In genomic region chr10:94919960-94920359, GRCm38 (mm10) we compare ENCODE assay signal across 9 mouse cellular contexts. TPM values are rescaled to one million over a fixed set of nuclear protein-coding genes. Genes with fewer than 3 reads are reported as not detected.
A peak's percentile ranks its signal among the peaks of the same experiment; 100 is the strongest.
DNase-seq lines count a peak whose midpoint lies in the region; ATAC-seq and TF ChIP-seq lines count a peak whose summit lies in the region.
"Had no signal": no experiment of that assay in that cellular context is flagged by ENCODE, and none has a peak within 500 bp of the region (broad histone marks: within the 10 kb centered on the region; RNA-seq: fewer than 3 reads in every experiment).

No protein-coding gene starts in this region.

- H3K4me3 ChIP-seq in gastrocnemius, adult 2 months, result peak overlapping the region; percentile 61
- H3K4me3 ChIP-seq in layer of hippocampus, adult 2 months, result peak overlapping the region; percentile 50; the same call in 1 of the 2 replicates
- H3K4me3 ChIP-seq in bone marrow macrophage, adult 2 months (ENCODE audit: insufficient read depth, low read length), result peak overlapping the region; percentile 35
- peak overlapping the region; percentile 51 to 58 for H3K4me3 ChIP-seq in liver, embryonic 14.5 days (ENCODE audit: insufficient read depth in 1 of 2, low read depth in 2 of 2, low read length in 2 of 2)
- H3K4me3 ChIP-seq in forebrain, embryonic 16.5 days (replicated peaks; ENCODE audit: low read length), result no peak overlapping the region

- no peaks in the 10 kb centered on the region for H3K36me3 ChIP-seq in liver, embryonic 14.5 days (replicated peaks; ENCODE audit: control insufficient read depth, insufficient read depth, low read depth)
- no peaks in the 10 kb centered on the region for H3K36me3 ChIP-seq in forebrain, embryonic 16.5 days (ENCODE audit: control insufficient read depth, insufficient read depth)

- TF ChIP-seq POLR2A in bone marrow macrophage, adult 2 months (IDR thresholded peaks at IDR 0.05; ENCODE audit: borderline replicate concordance, low read depth, low read length), result no peak

- WGBS in liver, embryonic 14.5 days (ENCODE audit: insufficient replicate concordance), result 48% methylated on average over 2 of the region's 2 CpGs
- WGBS in forebrain, embryonic 16.5 days, result 63% methylated on average over 2 of the region's 2 CpGs

- no peak for TF ChIP-seq CTCF in gastrocnemius, adult 2 months (IDR thresholded peaks at IDR 0.05)
- no peak for TF ChIP-seq CTCF in layer of hippocampus, adult 2 months (conservative IDR thresholded peaks at IDR 0.05)
- no peak for TF ChIP-seq CTCF in bone marrow macrophage, adult 2 months (IDR thresholded peaks at IDR 0.05; ENCODE audit: low read depth, low read length)
- no peak for TF ChIP-seq CTCF in liver, embryonic 14.5 days (IDR thresholded peaks at IDR 0.05; ENCODE audit: low read depth)

- TF ChIP-seq EP300 in liver, embryonic 14.5 days (IDR thresholded peaks at IDR 0.05; ENCODE audit: low read depth), result no peak

- H3K4me1 ChIP-seq in bone marrow macrophage, adult 2 months (ENCODE audit: control insufficient read depth, insufficient read depth, low read length), result peaks cover 85% of the 10 kb centered on the region
- H3K4me1 ChIP-seq in liver, embryonic 14.5 days (replicated peaks; ENCODE audit: control insufficient read depth in 2 of 2, insufficient read depth in 2 of 2, low read length in 1 of 2), result peaks cover 64 to 72% of the 10 kb centered on the region in 2 experiments
- H3K4me1 ChIP-seq in forebrain, embryonic 16.5 days (replicated peaks; ENCODE audit: control insufficient read depth, insufficient read depth, low read length), result peaks cover 7% of the 10 kb centered on the region

- H3K9me3 ChIP-seq in liver, embryonic 14.5 days (ENCODE audit: control insufficient read depth, low read length), result no peaks in the 10 kb centered on the region
- H3K9me3 ChIP-seq in forebrain, embryonic 16.5 days (ENCODE audit: control insufficient read depth, low read length), result no peaks in the 10 kb centered on the region

- no peaks in the 10 kb centered on the region for H3K27me3 ChIP-seq in liver, embryonic 14.5 days (ENCODE audit: control insufficient read depth, insufficient read depth, low read length)
- no peaks in the 10 kb centered on the region for H3K27me3 ChIP-seq in forebrain, embryonic 16.5 days (replicated peaks; ENCODE audit: control insufficient read depth, insufficient read depth, low read length)

- H3K4me2 ChIP-seq in liver, embryonic 14.5 days (ENCODE audit: low read depth), result peak overlapping the region; percentile 77
- H3K4me2 ChIP-seq in forebrain, embryonic 16.5 days (ENCODE audit: low read length), result no peak overlapping the region
- H3K4me2 ChIP-seq: midbrain, embryonic 11.5 days had no signal

- intact Hi-C loops in gastrocnemius, adult 2 months (cut with DNase I), result no loop called here

- peak; percentile 62 for ATAC-seq in liver, embryonic 14.5 days (ENCODE audit: insufficient read depth)
- ATAC-seq in forebrain, embryonic 16.5 days, result no peak

- no peak overlapping the region for H3K27ac ChIP-seq in gastrocnemius, adult 2 months
- H3K27ac ChIP-seq in layer of hippocampus, adult 2 months, result peak overlapping the region; percentile 93
- H3K27ac ChIP-seq in bone marrow macrophage, adult 2 months (ENCODE audit: insufficient read depth, low read depth, low read length), result peak overlapping the region; percentile 98
- peak overlapping the region; percentile 94 for H3K27ac ChIP-seq in liver, embryonic 14.5 days
- no peak overlapping the region for H3K27ac ChIP-seq in forebrain, embryonic 16.5 days (ENCODE audit: low read length)

- DNase-seq in gastrocnemius, adult 2 months, result no peak
- DNase-seq in gastrocnemius, adult 18-20 months (ENCODE audit: low spot score), result no peak
- no peak for DNase-seq in layer of hippocampus, adult 2 months (ENCODE audit: low spot score in 2 of 2)
- no peak for DNase-seq in layer of hippocampus, postnatal 14 days (ENCODE audit: low spot score in 2 of 2)
- DNase-seq in liver, embryonic 14.5 days (ENCODE audit: low read depth in 3 of 3, low spot score in 3 of 3), result no peak
- no peak for DNase-seq in MN1 (ENCODE audit: low spot score)

- peak overlapping the region; percentile 74 for H3K9ac ChIP-seq in liver, embryonic 14.5 days (replicated peaks)
- no peak overlapping the region for H3K9ac ChIP-seq in forebrain, embryonic 16.5 days (replicated peaks; ENCODE audit: low read depth, low read length)

RNA-seq across cellular contexts. Expression of gene Plxnc1, which starts 24.7 kb away (rescaled TPM):
- under 1 TPM; 0.33 to 0.59 TPM for total RNA-seq in gastrocnemius, adult 2 months (2021)
- total RNA-seq in gastrocnemius, adult 18-20 months (2021), result under 1 TPM; 0.43 to 0.85 TPM
- total RNA-seq in layer of hippocampus, adult 2 months (2021), result 10 to 100 TPM; 32.5 to 33.9 TPM
- total RNA-seq in layer of hippocampus, postnatal 14 days (2021), result 10 to 100 TPM; 32.7 to 33.0 TPM
- 76.7 and 82.8 TPM in 2 replicates for polyA plus RNA-seq in bone marrow macrophage, adult 2 months (2012; ENCODE audit: insufficient read depth, insufficient read length, missing spikeins)
- 1.4 and 2.0 TPM in 2 replicates for polyA plus RNA-seq in liver, embryonic 14.5 days (2012; rRNA removed)
- 2.1 and 2.5 TPM in 2 replicates for polyA plus RNA-seq in liver, embryonic 14.5 days (2014; fragmentation: Nextera tagmentation; extraction: Ambion mirVana)
- polyA plus RNA-seq in forebrain, embryonic 16.5 days (2015; fragmentation: Nextera tagmentation; extraction: Ambion mirVana), result 9.5 and 11.1 TPM in 2 replicates

Comparison
In these comparisons a context has a peak if more than half of its experiments do, and no peak if none do; other contexts are left out.
1. H3K27ac ChIP-seq: peak in layer of hippocampus, adult 2 months (single experiment), bone marrow macrophage, adult 2 months (single experiment) and liver, embryonic 14.5 days (single experiment); none in gastrocnemius, adult 2 months (single experiment) and forebrain, embryonic 16.5 days (single experiment).
2. RNA of gene Plxnc1, which starts 24.7 kb away (total RNA-seq): 32.5 to 33.9 TPM in layer of hippocampus, adult 2 months and 32.7 to 33.0 TPM in layer of hippocampus, postnatal 14 days; 0.43 to 0.85 TPM in gastrocnemius, adult 18-20 months and 0.33 to 0.59 TPM in gastrocnemius, adult 2 months; every median in the first group is over 10 times any median in the second.